In the genomic region with DNA sequence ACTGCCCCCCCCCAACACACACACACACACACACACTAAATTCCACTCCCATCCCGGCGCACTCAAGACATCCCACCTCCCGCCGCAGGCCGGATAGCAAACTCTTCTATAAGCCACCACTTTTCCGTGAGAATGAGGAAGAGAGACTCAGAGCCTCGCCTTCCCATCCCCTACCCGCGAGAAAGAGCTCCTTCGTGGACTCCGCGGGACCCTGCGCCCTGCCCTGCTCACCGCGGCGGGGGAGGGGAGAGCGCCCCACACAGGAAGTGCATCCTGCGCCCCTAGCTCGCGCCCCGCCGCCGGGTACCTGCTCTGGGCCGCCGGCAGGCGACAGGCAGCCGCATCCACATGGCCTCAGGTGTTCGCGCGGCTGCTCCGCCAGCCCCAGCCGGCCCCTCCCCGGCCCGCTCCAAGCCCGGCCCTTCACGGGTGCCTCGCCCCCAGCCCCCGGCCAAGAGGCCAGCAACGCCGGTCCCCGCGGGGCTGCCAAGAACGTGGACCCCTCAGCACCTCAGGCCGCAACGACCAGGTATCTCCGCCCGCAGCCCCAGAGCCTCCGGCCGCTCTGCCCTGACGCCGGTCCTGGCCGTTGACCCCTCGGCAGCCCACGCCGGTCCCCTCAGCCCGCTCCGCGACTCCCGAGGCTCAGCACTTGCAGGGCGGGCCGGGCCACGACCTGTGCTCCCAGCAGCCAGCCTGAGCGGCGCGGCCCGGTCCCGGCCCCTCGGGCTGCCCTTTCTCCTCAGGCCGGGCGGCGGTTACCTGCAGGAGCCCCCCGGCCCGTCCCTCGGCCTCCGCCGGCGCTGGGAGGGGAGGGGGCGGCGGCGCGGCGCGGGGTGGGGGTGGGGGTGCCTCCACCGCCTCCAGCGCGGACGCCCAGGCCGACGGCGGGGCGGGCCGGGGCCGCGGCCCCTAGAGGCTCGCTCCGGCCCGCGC, we compare ENCODE assay signal across 8 mouse cellular contexts.
DNase-seq lines count a peak whose midpoint lies in the region; ATAC-seq lines count a peak whose summit lies in the region.

No protein-coding gene starts in this region.

- peak; percentile 42 for DNase-seq in WW6 (ENCODE audit: low read depth, low spot score)
- DNase-seq in heart, postnatal 10 days, result peak; percentile 43 to 62
- peak; percentile 61 to 79 for DNase-seq in kidney, postnatal 4 days
- peak; percentile 61 to 86 for DNase-seq in spleen, postnatal 4 days (ENCODE audit: low spot score in 2 of 2)
- DNase-seq in layer of hippocampus, adult 8-10 months (ENCODE audit: low spot score in 2 of 2), result no peak

- H3K4me1 ChIP-seq in embryonic facial prominence, embryonic 12.5 days, result peaks cover 46% of the 10 kb centered on the region

- H3K9ac ChIP-seq in embryonic facial prominence, embryonic 12.5 days, result peak overlapping the region; percentile 94

- H3K27ac ChIP-seq in embryonic facial prominence, embryonic 12.5 days, result peak overlapping the region; percentile 97

- peak; percentile 83 for ATAC-seq in CD4-positive, CD25-positive, alpha-beta regulatory T cell, adult 4 months
- peak; percentile 42 for ATAC-seq in embryonic facial prominence, embryonic 12.5 days (ENCODE audit: insufficient number of reproducible peaks, insufficient read depth, low FRiP score, low TSS enrichment)
- ATAC-seq in megakaryocyte-erythroid progenitor cell, adult 5-6 weeks (replicated peaks; ENCODE audit: low FRiP score, low TSS enrichment, poor library complexity, severe bottlenecking), result peak; percentile 45

- under 1% methylated on average over 88 of the region's 98 CpGs for WGBS in embryonic facial prominence, embryonic 12.5 days

- intact Hi-C loops in heart, postnatal 10 days (cut with DNase I), result no loop called here

- H3K27me3 ChIP-seq in embryonic facial prominence, embryonic 12.5 days, result no peaks in the 10 kb centered on the region

- H3K9me3 ChIP-seq in embryonic facial prominence, embryonic 12.5 days, result no peaks in the 10 kb centered on the region

- no peaks in the 10 kb centered on the region for H3K36me3 ChIP-seq in embryonic facial prominence, embryonic 12.5 days

- peak overlapping the region; percentile 88 for H3K4me2 ChIP-seq in embryonic facial prominence, embryonic 12.5 days (replicated peaks)

- peak overlapping the region; percentile 100 for H3K4me3 ChIP-seq in embryonic facial prominence, embryonic 12.5 days

Comparison
In these comparisons a context has a peak if more than half of its experiments do, and no peak if none do; other contexts are left out.
1. DNase-seq: peak in WW6 (single experiment), heart, postnatal 10 days (2 of 2), kidney, postnatal 4 days (2 of 2) and spleen, postnatal 4 days (2 of 2); none in layer of hippocampus, adult 8-10 months (0 of 2).
2. Peak in every context shown above with its lines, with median percentiles within 50 percentile points of each other: ATAC-seq.